Mouse (Mus musculus) megakaryocyte, embryonic 14.5 days (primary cell): Measurements from ENCODE around the gene Ltk.

Experiments used
- FLI1 ChIP-seq: IDR thresholded peaks from 2 replicates; pipeline ENCODE4 v1.6.1; 2012; ENCODE audit warnings: low read length, inconsistent platforms, mixed read lengths
- GATA1 ChIP-seq: IDR thresholded peaks from 3 replicates; pipeline ENCODE4 v1.6.1; 2012; ENCODE audit warnings: mixed read lengths, low read length, inconsistent platforms, borderline replicate concordance

DNA sequence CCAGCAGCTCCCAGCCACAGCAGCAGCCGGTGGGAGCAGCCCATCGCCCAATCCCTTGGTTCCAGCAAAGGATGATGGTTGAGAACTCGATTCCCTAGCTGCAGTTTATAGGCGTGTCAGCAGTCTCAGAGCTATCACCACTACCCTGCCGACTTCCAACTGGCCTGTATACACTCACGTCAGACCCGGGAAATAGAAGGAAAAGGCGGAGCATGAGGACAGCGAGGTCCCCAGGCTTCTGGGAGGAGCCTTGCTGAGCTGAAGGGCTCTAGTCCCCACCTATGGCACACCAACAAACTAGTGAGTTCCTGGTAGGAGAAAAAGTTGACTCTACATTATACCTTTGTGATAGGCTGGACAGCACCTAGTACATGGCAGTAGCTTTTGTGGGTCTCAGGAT, at the start of gene Ltk:
- TF ChIP-seq FLI1 (no peak), GATA1 (no peak)
